Mouse (Mus musculus): Measurements from ENCODE around the gene Ccr9.

Gene Ccr9

GRCm38 (mm10) chr9:123802896-123803295, 124.7 kb downstream of the Ccr9 start:
- DNase-seq (ENCODE audit: low spot score): no peak

- no peak for DNase-seq (ENCODE audit: low spot score)
Measured at GRCm38 (mm10) chr9:123805241-123805640, 127.0 kb downstream of the Ccr9 start.

- DNase-seq (ENCODE audit: low spot score): no peak
Measured at GRCm38 (mm10) chr9:123806267-123806666, 128.0 kb downstream of the Ccr9 start, which contains the start of gene Cxcr6. TSS of gene Cxcr6 (plus strand) at chr9:123806475.

- no peak for DNase-seq (ENCODE audit: low spot score)
Measured at GRCm38 (mm10) chr9:123808583-123808982, 130.3 kb downstream of the Ccr9 start.

- no peak for DNase-seq (ENCODE audit: low spot score)
Measured at GRCm38 (mm10) chr9:123811831-123812230, 133.6 kb downstream of the Ccr9 start.

- no peak for DNase-seq (ENCODE audit: low spot score)
Measured at GRCm38 (mm10) chr9:123814326-123814725, 136.1 kb downstream of the Ccr9 start.

GRCm38 (mm10) chr9:123814821-123815220, 136.6 kb downstream of the Ccr9 start:
- DNase-seq (ENCODE audit: low spot score): no peak

- DNase-seq (ENCODE audit: low spot score): no peak
Measured at GRCm38 (mm10) chr9:123815444-123815843, 137.2 kb downstream of the Ccr9 start.

- DNase-seq (ENCODE audit: low spot score): no peak
Measured at GRCm38 (mm10) chr9:123815996-123816395, 137.8 kb downstream of the Ccr9 start.

- no peak for DNase-seq (ENCODE audit: low spot score)
Measured at GRCm38 (mm10) chr9:123818601-123819000, 140.4 kb downstream of the Ccr9 start.

GRCm38 (mm10) chr9:123826631-123827030, 148.4 kb downstream of the Ccr9 start:
- DNase-seq (ENCODE audit: low spot score): no peak

GRCm38 (mm10) chr9:123828916-123829315, 150.7 kb downstream of the Ccr9 start:
- no peak for DNase-seq (ENCODE audit: low spot score)

Measured in left cerebral cortex, adult 11 months (tissue).